Mouse (Mus musculus): ENCODE data around the gene Pacrg.

GRCm38 (mm10) chr17:10460916-10461315, 379.2 kb downstream of the Pacrg start:
- TF ChIP-seq CTCF (IDR thresholded peaks at IDR 0.05; ENCODE audit: control insufficient read depth, insufficient read depth, insufficient replicate concordance, low read depth, low read length) (no peak), POLR2A (IDR thresholded peaks at IDR 0.05; ENCODE audit: control insufficient read depth, low read depth, low read length) (no peak)
